In the genomic region with DNA sequence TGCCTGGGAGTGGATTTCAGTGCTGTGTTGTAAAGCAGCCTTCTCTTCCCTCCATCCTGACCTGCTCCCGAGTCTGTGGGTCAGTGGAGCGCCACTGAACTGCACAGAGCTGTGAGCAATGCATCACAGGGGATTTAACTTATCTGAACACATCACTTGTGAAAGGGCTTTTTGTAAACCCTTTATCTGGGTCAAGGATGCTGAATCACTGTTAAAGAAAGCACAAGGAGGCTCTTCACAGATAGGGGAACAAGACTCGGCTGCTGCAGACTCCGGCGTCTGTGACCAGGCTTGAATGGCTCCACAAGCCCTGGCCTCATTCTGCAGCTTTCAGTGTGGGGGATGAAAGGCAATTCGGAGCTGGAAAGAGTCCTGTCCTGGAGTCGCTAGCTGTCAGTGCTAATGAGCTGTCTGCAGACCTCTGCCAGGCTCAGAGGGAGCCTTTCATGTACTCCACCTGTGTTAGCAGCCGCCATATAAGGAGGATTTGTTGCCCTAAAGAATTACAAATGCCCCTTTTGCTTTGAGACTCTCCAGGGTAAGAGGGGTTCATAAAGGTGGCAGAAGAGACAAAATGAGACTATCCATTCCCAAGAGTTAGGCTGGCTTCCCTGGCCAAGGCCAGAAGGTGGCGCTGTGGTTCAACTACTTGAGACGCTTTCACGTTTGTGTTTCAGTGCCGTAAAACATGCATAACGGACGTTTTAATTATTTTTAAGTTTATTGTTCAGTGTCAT, we compare ENCODE assay signal across 7 mouse cellular contexts. TPM values are rescaled to one million over a fixed set of nuclear protein-coding genes. Genes with fewer than 3 reads are reported as not detected.
DNase-seq lines count a peak whose midpoint lies in the region; ATAC-seq and TF ChIP-seq lines count a peak whose summit lies in the region.

No protein-coding gene starts in this region.

- no peak overlapping the region for H3K9ac ChIP-seq in kidney, embryonic 14.5 days (ENCODE audit: low read depth, low read length)

- ATAC-seq in kidney, embryonic 14.5 days (ENCODE audit: low FRiP score, low TSS enrichment): peak; percentile 43

- peak; percentile 89 for DNase-seq in adrenal gland, postnatal 25 days
- DNase-seq in embryonic facial prominence, embryonic 10.5 days (ENCODE audit: low spot score): peak; percentile 85
- DNase-seq in heart, adult 9 months (ENCODE audit: low spot score in 2 of 2): peak; percentile 39 to 71
- DNase-seq in liver: peak; percentile 82
- DNase-seq in spleen, postnatal 4 days (ENCODE audit: low spot score in 2 of 2): peak; percentile 76 to 92

- H3ac ChIP-seq in myocyte (ENCODE audit: control insufficient read depth, insufficient read length): no peak overlapping the region

- WGBS in embryonic facial prominence, embryonic 10.5 days: 26% methylated on average over 14 of the region's 14 CpGs
- 14% methylated on average over 14 of the region's 14 CpGs for WGBS in kidney, embryonic 14.5 days

- peak overlapping the region; percentile 43 for H3K4me3 ChIP-seq in embryonic facial prominence, embryonic 10.5 days
- peak overlapping the region; percentile 24; the same call in 1 of the 2 replicates for H3K4me3 ChIP-seq in kidney, embryonic 14.5 days (ENCODE audit: low read length)
- H3K4me3 ChIP-seq in myocyte: no peak overlapping the region

- H3K9me3 ChIP-seq in embryonic facial prominence, embryonic 10.5 days: no peaks in the 10 kb centered on the region
- no peaks in the 10 kb centered on the region for H3K9me3 ChIP-seq in kidney, embryonic 14.5 days (ENCODE audit: control insufficient read depth, low read length)

- TF ChIP-seq POLR2A in myocyte (IDR thresholded peaks at IDR 0.05; ENCODE audit: insufficient read length, low read depth): no peak

- peak overlapping the region; percentile 42 for H3K4me2 ChIP-seq in kidney, embryonic 14.5 days (replicated peaks; ENCODE audit: low read depth, low read length)
- H3K4me2 ChIP-seq in myocyte (ENCODE audit: low read depth): peak overlapping the region; percentile 62

- peaks cover 14% of the 10 kb centered on the region; the same call in 1 of the 2 replicates for H3K27me3 ChIP-seq in embryonic facial prominence, embryonic 10.5 days (replicated peaks; ENCODE audit: low read depth, poor library complexity, severe bottlenecking)
- no peaks in the 10 kb centered on the region for H3K27me3 ChIP-seq in kidney, embryonic 14.5 days (ENCODE audit: control insufficient read depth, insufficient read depth, low read length)
- no peaks in the 10 kb centered on the region for H3K27me3 ChIP-seq in myocyte (ENCODE audit: control insufficient read depth, insufficient read depth, insufficient read length)

- no peaks in the 10 kb centered on the region for H3K79me2 ChIP-seq in myocyte (ENCODE audit: control insufficient read depth, insufficient read depth)

- peak overlapping the region; percentile 51; the same call in 1 of the 2 replicates for H3K27ac ChIP-seq in embryonic facial prominence, embryonic 10.5 days (replicated peaks)
- no peak overlapping the region for H3K27ac ChIP-seq in kidney, embryonic 14.5 days (ENCODE audit: low read depth, low read length)

- no peaks in the 10 kb centered on the region for H3K36me3 ChIP-seq in embryonic facial prominence, embryonic 10.5 days (replicated peaks)
- H3K36me3 ChIP-seq in kidney, embryonic 14.5 days (ENCODE audit: control insufficient read depth, insufficient read depth, low read length): no peaks in the 10 kb centered on the region
- no peaks in the 10 kb centered on the region for H3K36me3 ChIP-seq in myocyte (ENCODE audit: control insufficient read depth, insufficient read depth)

- peaks cover 29% of the 10 kb centered on the region for H3K4me1 ChIP-seq in embryonic facial prominence, embryonic 10.5 days
- no peaks in the 10 kb centered on the region for H3K4me1 ChIP-seq in kidney, embryonic 14.5 days (ENCODE audit: control insufficient read depth, insufficient read depth, low read length)

TF ChIP-seq in myocyte, 11 proteins besides CTCF, POLR2A, EP300 and RAD21:
- TF ChIP-seq SRF (IDR thresholded peaks at IDR 0.05; ENCODE audit: control insufficient read depth, insufficient read length, low read depth) (no peak), TCF3 (IDR thresholded peaks at IDR 0.05; ENCODE audit: insufficient read length, low read depth) (no peak), REST (IDR thresholded peaks at IDR 0.05; ENCODE audit: insufficient read depth, insufficient read length) (no peak), POLR2AphosphoS2 (IDR thresholded peaks at IDR 0.05; ENCODE audit: insufficient read length, low read depth) (no peak), TCF12 (IDR thresholded peaks at IDR 0.05; ENCODE audit: insufficient read depth, poor library complexity, severe bottlenecking) (no peak), USF1 (IDR thresholded peaks at IDR 0.05; ENCODE audit: low read depth) (no peak), CEBPB (IDR thresholded peaks at IDR 0.05; ENCODE audit: insufficient read depth, poor library complexity, severe bottlenecking) (no peak), MYOD1 (IDR thresholded peaks at IDR 0.05; ENCODE audit: control insufficient read depth in 1 of 3, insufficient read length in 2 of 3, low read depth in 2 of 3) (no peak), MAX (IDR thresholded peaks at IDR 0.05; ENCODE audit: low read depth) (no peak), MYOG (IDR thresholded peaks at IDR 0.05; ENCODE audit: control insufficient read depth in 1 of 3, insufficient read depth in 1 of 3, insufficient read length in 2 of 3, low read depth in 2 of 3) (no peak), E2F4 (IDR thresholded peaks at IDR 0.05; ENCODE audit: insufficient read depth) (no peak)
TF ChIP-seq in myocyte: peak in this region for 0.

RNA-seq across cellular contexts. Expression of gene Tbc1d7, which starts 11.3 kb away (rescaled TPM):
- 20.9 and 21.5 TPM in 2 replicates for total RNA-seq in adrenal gland, postnatal 25 days (2021)
- 62.9 and 64.8 TPM in 2 replicates for polyA plus RNA-seq in embryonic facial prominence, embryonic 10.5 days (2016; fragmentation: Nextera tagmentation; extraction: Ambion mirVana)
- polyA plus RNA-seq in kidney, embryonic 14.5 days (2014; fragmentation: Nextera tagmentation; extraction: Ambion mirVana): 61.1 and 64.8 TPM in 2 replicates
- 31.4 TPM for polyA plus RNA-seq in myocyte (2012; fragmentation: generic; extraction: Trizol)
